Comparison of ENCODE assay signal across 1 mouse cellular context in genomic region chr3:27182733-27183600, GRCm38 (mm10).
TF ChIP-seq lines count a peak whose summit lies in the region.

Gene Nceh1 (plus strand): TSS chr3:27182965.

TF ChIP-seq in CH12.LX, 34 proteins besides CTCF, POLR2A, EP300 and RAD21 (continued from another document):
- TF ChIP-seq USF2 (conservative IDR thresholded peaks at IDR 0.05; ENCODE audit: low read depth, low read length) (peak; percentile 47; the same call in 1 of the 2 replicates), MAZ (IDR thresholded peaks at IDR 0.05; ENCODE audit: low read depth, low read length) (peak; percentile 99), SIN3A (IDR thresholded peaks at IDR 0.05; ENCODE audit: low read length) (peak; percentile 93), TBP (conservative IDR thresholded peaks at IDR 0.05; ENCODE audit: low read depth, low read length) (peak; percentile 82), ZNF384 (IDR thresholded peaks at IDR 0.05; ENCODE audit: low read depth, low read length) (no peak), CHD1 (IDR thresholded peaks at IDR 0.05; ENCODE audit: low read depth, low read length) (no peak), MYC (IDR thresholded peaks at IDR 0.05; ENCODE audit: low read depth, low read length) (peak; percentile 92), ELF1 (IDR thresholded peaks at IDR 0.05; ENCODE audit: low read depth, low read length) (peak; percentile 91), MAFK (IDR thresholded peaks at IDR 0.05; ENCODE audit: insufficient replicate concordance, low read length) (no peak), PAX5 (IDR thresholded peaks at IDR 0.05; ENCODE audit: low read length) (no peak), IRF4 (IDR thresholded peaks at IDR 0.05; ENCODE audit: low read depth, low read length) (peak; percentile 93), MEF2A (IDR thresholded peaks at IDR 0.05; ENCODE audit: borderline replicate concordance, low read depth, low read length) (peak; percentile 73; the same call in 1 of the 2 replicates), USF1 (IDR thresholded peaks at IDR 0.05; ENCODE audit: low read depth, low read length) (peak; percentile 56), POLR2AphosphoS2 (IDR thresholded peaks at IDR 0.05; ENCODE audit: low read depth, low read length) (no peak; the same call in 1 of the 2 replicates), E2F4 (IDR thresholded peaks at IDR 0.05; ENCODE audit: insufficient replicate concordance, low read depth, low read length) (no peak), BHLHE40 (IDR thresholded peaks at IDR 0.05; ENCODE audit: low read depth, low read length) (peak; percentile 82), CHD2 (IDR thresholded peaks at IDR 0.05; ENCODE audit: low read length) (0 out of 2 replicates have a peak, but pooled peaks have one; percentile 32), NRF1 (IDR thresholded peaks at IDR 0.05; ENCODE audit: low read depth, low read length) (peak; percentile 30; the same call in 1 of the 2 replicates), MXI1 (IDR thresholded peaks at IDR 0.05; ENCODE audit: low read depth, low read length) (peak; percentile 97), ZMIZ1 (IDR thresholded peaks at IDR 0.05; ENCODE audit: low read depth, low read length) (peak; percentile 65; the same call in 1 of the 2 replicates), JUND (conservative IDR thresholded peaks at IDR 0.05; ENCODE audit: low read depth, low read length) (no peak), ZC3H11A (IDR thresholded peaks at IDR 0.05; ENCODE audit: low read depth, low read length) (peak; percentile 18), HCFC1 (IDR thresholded peaks at IDR 0.05; ENCODE audit: low read depth, low read length) (peak; percentile 71)
